Mouse (Mus musculus) fibroblast of lung, adult 2 months (primary cell): ENCODE results near the gene Tomm34.
"Not testable (repeated sequence)": the region's sequence is repeated elsewhere in the genome, so short reads cannot be mapped to it uniquely, and the experiment has no call there.

ENCODE experiments used
- DNase-seq: peaks from one replicate; pipeline ENCODE4 v3.0.0-alpha.2; 2011; ENCODE audit warnings: low read depth

The Tomm34 gene

DNA sequence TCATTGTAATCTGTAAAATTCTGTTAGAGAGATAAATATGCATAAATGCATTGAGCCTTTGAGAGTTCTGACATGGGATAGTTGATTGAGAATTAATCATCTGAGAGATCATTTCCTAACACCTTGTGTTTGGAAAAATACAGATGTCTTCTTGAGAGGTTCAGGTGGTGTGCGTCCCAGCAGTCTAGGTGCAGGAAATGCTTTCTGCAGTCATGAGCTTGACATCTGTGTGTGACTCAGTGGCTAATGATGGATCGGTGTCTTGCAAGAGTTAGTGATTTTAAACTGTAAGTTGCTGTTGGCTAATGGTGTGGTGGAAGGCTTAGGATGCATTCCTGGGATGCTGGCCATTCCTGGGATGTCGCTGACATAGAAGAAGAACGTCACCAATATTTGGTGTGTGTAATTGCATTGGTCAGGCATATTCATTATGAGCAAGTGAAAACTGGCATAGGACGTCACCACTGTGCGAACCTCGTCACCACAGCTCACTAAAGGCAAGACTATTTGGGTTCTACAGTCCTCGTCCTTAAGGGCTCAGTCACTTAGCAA lies 6.0 kb upstream of the Tomm34 start:
- no peak for DNase-seq

GRCm38 (mm10) chr2:164075088-164075487 lies 4.1 kb upstream of the Tomm34 start:
- DNase-seq = no peak

DNA sequence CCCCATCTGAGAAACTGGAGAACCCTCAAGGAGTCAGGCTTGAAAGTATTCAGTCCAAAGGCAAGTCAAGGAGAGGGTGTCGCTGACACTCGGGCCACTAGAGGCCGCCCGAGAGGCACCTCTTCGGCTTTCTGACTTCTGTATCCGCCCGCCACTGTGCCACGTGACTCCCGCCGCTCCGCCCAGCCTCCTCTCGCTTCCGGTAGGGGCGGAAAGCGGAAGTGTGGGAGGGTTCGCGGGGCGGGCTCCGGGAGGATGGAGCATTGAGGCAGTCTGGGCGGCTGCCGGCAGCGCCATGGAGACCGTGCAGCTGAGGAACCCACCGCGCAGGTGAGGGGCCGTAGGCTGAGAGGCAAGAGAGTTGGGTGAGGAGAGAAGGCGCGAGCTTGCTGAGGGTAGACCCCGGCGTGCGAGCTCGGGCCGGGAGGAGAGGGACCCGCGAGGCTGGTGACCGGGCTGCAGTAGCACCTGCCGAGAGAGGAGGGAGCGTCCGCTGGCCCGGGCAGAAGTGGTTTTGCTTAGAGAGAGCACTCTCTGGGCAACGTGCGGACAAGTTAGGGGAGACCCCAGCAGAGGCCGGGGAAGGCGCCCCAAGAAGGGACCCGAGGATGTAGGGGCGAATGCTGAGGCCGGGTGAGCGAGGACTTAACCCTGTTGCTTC lies 3.1 kb upstream of the Tomm34 start:
- peak; percentile 88 for DNase-seq

DNA sequence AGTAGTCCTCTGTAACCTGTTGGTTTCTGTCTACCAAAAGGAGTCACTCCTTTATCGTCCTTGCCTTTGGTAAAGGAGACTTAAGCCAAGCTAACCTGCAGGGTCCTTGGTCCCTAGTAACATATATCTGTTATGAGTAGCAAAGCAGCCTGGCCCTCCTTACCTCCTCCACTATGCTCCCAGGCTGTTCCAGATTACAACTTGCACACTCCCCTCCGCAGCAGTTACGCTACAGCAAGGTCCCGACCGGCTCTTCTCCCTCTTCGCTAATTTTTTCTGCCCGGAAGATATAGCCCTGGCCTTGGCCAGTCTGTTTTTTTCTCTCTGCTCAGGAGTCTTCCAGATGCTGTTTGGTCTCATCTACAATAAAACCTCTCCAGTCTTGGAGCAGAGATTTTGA lies 2.2 kb upstream of the Tomm34 start:
- DNase-seq = no peak

DNA sequence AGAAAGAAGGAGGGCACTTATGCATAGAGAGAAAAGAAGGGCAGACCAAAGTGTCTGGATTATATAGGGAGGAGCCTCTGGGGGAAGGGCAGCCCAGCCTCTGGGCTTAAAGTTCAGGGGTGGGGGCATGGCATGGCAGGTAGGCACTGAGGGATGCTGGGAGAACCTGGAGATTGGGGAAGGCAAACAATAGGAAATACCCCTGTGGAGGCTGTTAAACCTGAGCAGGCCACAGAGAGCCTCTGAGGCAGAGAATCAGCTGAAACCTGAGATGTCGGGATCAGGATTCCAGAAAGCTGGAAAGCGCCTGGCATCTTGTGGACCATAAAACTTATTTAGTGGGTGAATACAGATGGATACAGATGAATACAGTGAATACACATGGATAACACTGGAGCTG lies 1.1 kb upstream of the Tomm34 start:
- DNase-seq = no peak

DNA sequence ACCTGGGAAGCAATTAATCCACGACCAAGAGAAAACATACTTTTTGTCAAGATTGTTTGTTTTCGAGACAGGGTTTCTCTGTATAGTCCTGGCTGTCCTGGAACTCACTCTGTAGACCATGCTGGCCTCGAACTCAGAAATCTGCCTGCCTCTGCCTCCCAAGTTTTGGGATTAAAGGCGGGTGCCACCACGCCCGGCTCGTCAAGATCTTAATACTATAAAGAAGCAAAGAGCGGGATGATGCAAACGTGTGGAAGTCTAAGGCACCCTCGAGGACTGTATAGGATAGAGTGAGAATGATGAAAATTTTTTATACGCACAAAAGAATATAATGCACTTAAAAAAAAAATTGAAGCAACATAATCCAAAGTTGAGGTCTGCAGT lies 460 bp upstream of the Tomm34 start:
- DNase-seq = not testable (repeated sequence)

DNA sequence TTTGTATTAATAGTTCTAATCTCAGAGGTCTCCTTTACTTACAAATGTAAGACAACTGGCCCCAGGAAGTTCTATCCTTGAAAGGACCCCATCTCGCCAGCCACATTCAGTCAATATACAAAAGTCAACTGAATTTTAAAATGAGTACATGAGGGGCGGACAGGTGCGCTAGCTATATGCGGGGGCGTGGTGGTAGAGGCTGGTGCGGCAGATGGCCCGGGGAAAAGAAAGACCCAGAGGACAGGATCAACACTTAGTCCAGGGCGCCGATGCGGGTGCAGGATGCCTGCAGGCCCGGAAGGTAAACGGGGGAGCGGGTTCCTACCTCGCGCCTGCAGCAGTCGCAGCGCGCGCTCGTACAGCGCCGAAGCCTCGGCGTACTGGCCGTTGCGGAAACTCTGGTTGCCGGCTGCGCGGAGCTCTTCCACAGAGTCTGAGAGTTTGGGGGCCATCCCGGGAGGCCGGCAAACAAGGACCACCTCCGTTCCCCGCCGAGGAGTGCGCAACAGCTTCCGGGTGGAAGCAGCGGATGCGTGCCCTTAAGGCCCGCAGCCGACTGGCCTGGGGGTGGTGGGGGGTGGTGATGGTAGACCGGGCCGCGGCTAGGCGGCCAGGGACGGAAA lies 716 bp downstream of the Tomm34 start, which contains the start of gene Stk4:
Gene Stk4 (plus strand): TSS at position 181 of the 623 bp plus-strand sequence.
- no peak for DNase-seq

DNA sequence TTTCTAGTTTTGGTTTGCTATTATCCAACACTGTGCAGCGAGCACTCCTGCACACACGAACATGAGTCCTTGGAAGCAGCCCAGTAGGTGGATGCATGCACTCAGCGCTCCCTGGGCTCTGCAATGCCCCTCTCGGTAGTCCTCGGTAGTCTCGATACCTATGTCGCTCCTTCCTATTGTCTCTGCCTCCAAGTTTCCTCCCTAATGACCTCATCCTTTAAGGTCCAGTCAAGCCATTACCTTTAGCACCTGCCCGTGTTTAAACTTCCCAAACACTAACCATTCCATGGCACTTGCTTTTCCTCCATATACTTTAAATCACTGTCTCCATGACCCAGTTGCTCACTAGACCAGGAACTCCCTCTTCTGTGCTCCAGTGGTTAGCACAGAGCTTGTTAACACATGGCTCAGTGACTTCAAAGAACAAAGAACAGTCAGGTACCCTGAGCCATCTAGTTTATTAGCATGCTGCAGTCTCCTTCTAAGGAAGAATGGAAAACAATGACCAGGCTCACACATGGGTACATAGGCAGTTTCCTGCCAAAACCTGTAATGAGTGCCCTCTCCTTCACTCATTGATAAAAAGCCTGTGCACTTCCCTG lies 11.2 kb downstream of the Tomm34 start:
- DNase-seq = no peak

DNA sequence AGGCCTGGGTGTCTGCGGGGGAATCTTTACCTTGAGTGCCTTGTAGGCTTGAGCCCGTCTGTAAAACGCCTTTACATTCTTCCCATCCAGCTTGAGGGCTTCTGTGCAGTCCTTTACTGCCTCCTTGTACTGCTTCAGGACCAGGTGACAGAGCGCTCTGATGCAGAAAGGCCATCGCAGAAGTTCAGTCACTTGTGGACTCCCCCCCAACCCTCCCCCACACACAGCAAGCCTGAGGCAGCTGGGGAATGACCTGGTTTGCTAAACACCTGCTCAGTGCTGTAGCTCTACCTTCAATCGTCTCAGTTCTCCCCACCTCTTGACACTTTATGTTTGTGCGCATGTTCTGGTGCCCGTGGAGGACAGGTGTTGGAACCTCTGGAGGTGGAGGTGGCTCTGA lies 16.3 kb downstream of the Tomm34 start:
- no peak for DNase-seq

DNA sequence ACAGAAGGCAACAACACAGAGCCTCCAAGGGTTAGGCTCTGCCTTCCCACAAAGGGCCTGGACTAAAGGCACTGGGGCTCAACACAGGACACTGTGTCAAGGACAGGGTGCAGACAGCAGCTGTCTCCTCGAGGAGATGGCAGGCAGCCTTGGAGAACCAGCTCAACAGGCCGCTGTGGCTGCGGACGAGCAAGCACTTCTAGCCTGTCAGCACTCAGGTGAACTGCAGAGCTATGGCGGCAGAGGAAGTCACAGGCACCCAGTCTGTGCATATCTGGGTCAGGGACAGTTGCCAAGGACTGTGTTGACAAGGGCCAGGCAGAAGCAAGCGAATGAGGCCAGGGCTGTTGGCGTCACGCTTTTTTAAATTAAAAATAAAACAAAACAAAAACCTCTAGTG lies 17.2 kb downstream of the Tomm34 start:
- no peak for DNase-seq

DNA sequence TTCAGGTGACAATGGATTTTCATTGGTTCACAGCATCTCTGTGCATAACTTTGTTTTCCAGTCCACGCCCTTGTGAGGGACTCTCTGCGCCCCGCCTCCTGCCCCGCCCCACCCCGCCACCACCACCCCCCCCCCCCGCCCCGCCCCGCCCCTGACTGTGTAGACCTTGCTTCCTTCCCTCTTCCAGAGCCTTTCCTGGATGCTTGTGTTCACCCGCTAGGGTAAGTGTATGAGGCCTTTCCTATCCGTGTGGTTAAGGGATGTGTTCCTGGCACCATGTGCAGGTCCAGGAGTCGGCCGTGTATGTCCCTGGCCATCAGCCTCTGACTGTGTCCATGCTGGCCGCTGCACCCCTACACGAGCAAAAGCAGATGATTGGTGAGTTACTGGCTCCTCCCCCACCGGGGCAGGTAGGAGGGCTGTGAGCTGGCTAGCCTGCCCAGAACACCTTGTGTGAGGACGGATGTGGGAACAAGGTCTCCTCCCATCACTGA lies 23.7 kb downstream of the Tomm34 start:
- no peak for DNase-seq

- no peak for DNase-seq
Measured at GRCm38 (mm10) chr2:164041523-164041922, 29.4 kb downstream of the Tomm34 start.

DNA sequence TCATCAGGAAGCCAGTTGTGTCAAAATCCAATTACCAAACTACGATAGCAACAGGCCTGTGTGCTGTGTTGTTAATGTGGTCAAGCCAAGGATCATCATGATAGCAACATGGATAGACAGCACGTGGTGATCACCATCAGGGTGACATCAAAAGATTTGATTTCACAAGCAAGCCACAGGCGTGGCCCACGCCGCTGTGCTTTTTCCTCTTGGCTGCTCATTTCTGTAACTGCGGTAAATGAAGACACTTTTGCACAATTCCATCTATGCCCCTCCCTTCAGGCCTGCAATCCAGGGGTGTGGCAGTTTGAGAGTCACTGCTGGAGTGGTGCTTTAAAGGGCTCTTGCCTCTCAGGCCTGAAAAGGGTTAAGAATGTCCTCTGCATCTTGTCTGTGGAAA lies 30.0 kb downstream of the Tomm34 start:
- DNase-seq = no peak

- no peak for DNase-seq
Measured at GRCm38 (mm10) chr2:164038407-164039028, 32.5 kb downstream of the Tomm34 start.

GRCm38 (mm10) chr2:164036520-164037019 lies 34.4 kb downstream of the Tomm34 start:
- DNase-seq = no peak

- DNase-seq = no peak
Measured at GRCm38 (mm10) chr2:164032973-164033372, 38.0 kb downstream of the Tomm34 start.

- no peak for DNase-seq
Measured at GRCm38 (mm10) chr2:164031147-164031546, 39.8 kb downstream of the Tomm34 start.

DNA sequence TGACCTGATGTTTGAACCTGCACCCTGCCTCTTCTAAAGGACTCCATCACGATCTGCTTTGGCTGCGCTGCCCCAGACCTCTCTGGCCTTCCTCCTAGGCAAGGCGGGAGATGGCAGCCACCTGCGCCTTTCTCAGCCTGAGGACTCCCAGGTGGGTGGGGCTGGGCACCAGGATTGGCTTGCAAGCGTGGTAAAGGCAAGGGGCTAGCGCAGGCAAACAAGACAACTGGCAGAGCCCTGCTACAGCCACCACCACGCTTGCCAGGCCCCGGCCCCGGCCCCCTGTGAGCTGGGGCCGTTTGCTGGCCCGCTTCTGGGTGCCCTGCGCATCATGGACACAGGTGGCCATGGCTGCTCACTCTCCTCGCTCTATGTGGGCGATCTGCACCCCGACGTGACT lies 45.8 kb downstream of the Tomm34 start, which contains the start of gene Pabpc1l:
Gene Pabpc1l (plus strand): TSS at position 301 of the 400 bp plus-strand sequence.
- DNase-seq = no peak

GRCm38 (mm10) chr2:164022104-164022503 lies 48.9 kb downstream of the Tomm34 start:
- no peak for DNase-seq

GRCm38 (mm10) chr2:164019943-164020342 lies 51.0 kb downstream of the Tomm34 start:
- DNase-seq = no peak

DNA sequence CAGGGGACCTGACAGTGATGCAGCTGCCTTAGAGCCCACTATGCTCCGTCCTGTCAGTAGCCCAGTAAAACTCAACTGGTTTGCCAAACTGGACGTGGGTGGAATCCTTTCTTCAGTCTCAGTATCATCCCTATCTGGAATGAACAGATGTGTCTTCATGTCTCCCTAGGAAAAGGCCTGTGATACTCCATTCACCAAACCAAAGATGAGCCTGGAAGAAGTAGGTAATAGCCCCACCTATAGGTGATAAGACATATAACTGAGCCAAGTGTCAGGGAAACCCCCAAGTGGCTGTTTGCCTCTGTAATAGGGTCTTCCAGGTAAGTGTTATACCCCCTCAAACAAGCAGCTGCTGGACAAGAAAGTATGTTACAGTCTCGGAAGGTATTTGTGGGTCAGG lies 52.1 kb downstream of the Tomm34 start:
- DNase-seq = no peak

DNA sequence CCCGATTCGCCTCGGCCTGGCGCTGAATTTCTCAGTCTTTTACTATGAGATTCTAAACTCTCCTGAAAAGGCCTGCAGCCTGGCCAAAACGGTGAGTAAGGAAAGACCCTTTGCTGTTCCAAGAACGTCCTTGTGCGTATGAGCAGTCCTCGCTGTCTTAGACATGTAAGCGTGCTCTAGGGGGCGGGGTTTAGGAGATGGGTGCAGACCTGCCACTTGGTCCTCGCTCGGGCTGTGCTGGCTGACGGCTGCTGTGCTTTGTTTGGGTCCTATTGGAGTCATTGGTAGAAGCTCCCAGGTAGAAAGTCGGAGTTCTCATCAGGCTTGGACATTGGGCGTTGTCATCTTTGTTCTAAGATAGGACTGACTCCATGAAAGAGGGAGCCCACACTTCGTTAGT lies 55.7 kb downstream of the Tomm34 start:
- no peak for DNase-seq
